Mouse (Mus musculus) layer of hippocampus, adult 8-10 months (tissue): ENCODE data around the gene Kif5a. TPM values are rescaled to one million over a fixed set of nuclear protein-coding genes. Genes with fewer than 3 reads are reported as not detected.

Experiments
- DNase-seq, 2 experiments: peaks; one replicate each; pipeline ENCODE4 v3.0.0; 2022; ENCODE audit warnings: low spot score in 2 of 2
- total RNA-seq, 4 experiments: library from RNA; stranded (reverse); gene quantifications; 2 replicates each; pipeline ENCODE4 v1.2.4; 2022

The Kif5a gene
- total RNA-seq, 4 experiments from 2014 or later: 807 to 850 (median 831) TPM

GRCm38 (mm10) chr10:127266112-127267091, 3.3 kb upstream of the Kif5a start, which contains the start of gene Dctn2:
TSS of gene Dctn2 (plus strand) at chr10:127266368.
- DNase-seq: peak; percentile 96

- DNase-seq: no peak
Observed at GRCm38 (mm10) chr10:127265727-127266111, 2.6 kb upstream of the Kif5a start.

GRCm38 (mm10) chr10:127264971-127265370, 1.8 kb upstream of the Kif5a start:
- no peak for DNase-seq

GRCm38 (mm10) chr10:127264336-127264735, 1.2 kb upstream of the Kif5a start:
- DNase-seq: no peak

- no peak for DNase-seq
Observed at GRCm38 (mm10) chr10:127263631-127264030, 483 bp upstream of the Kif5a start.

GRCm38 (mm10) chr10:127261706-127262547, 1.2 kb downstream of the Kif5a start:
- DNase-seq: no peak

GRCm38 (mm10) chr10:127258489-127258888, 4.7 kb downstream of the Kif5a start:
- no peak for DNase-seq

GRCm38 (mm10) chr10:127257790-127258189, 5.4 kb downstream of the Kif5a start:
- DNase-seq: no peak

GRCm38 (mm10) chr10:127255625-127256345, 7.4 kb downstream of the Kif5a start:
- no peak for DNase-seq

GRCm38 (mm10) chr10:127250810-127251209, 12.3 kb downstream of the Kif5a start:
- DNase-seq: no peak

GRCm38 (mm10) chr10:127238241-127238824, 24.8 kb downstream of the Kif5a start:
- no peak for DNase-seq

GRCm38 (mm10) chr10:127236541-127236940, 26.6 kb downstream of the Kif5a start:
- no peak for DNase-seq

- no peak for DNase-seq
Observed at GRCm38 (mm10) chr10:127233141-127233540, 30.0 kb downstream of the Kif5a start.

- no peak for DNase-seq
Observed at GRCm38 (mm10) chr10:127231741-127232140, 31.4 kb downstream of the Kif5a start.

- no peak for DNase-seq
Observed at GRCm38 (mm10) chr10:127230693-127231092, 32.5 kb downstream of the Kif5a start.

GRCm38 (mm10) chr10:127228897-127229296, 34.3 kb downstream of the Kif5a start:
- peak in 1 of 2 experiments; percentile 37 for DNase-seq

GRCm38 (mm10) chr10:127227163-127227562, 36.0 kb downstream of the Kif5a start:
- no peak for DNase-seq

- no peak for DNase-seq
Observed at GRCm38 (mm10) chr10:127226318-127226895, 36.7 kb downstream of the Kif5a start.

- DNase-seq: no peak
Observed at GRCm38 (mm10) chr10:127225732-127226131, 37.4 kb downstream of the Kif5a start.

- no peak for DNase-seq
Observed at GRCm38 (mm10) chr10:127225213-127225612, 37.9 kb downstream of the Kif5a start.
